Mouse (Mus musculus): ENCODE results near the gene Wfdc21. TPM values are rescaled to one million over a fixed set of nuclear protein-coding genes. Genes with fewer than 3 reads are reported as not detected.
A peak's percentile ranks its signal among the peaks of the same experiment; 100 is the strongest.

Gene Wfdc21
- polyA plus RNA-seq, 1 experiment from 2014 or later, result 1.4 TPM

DNA sequence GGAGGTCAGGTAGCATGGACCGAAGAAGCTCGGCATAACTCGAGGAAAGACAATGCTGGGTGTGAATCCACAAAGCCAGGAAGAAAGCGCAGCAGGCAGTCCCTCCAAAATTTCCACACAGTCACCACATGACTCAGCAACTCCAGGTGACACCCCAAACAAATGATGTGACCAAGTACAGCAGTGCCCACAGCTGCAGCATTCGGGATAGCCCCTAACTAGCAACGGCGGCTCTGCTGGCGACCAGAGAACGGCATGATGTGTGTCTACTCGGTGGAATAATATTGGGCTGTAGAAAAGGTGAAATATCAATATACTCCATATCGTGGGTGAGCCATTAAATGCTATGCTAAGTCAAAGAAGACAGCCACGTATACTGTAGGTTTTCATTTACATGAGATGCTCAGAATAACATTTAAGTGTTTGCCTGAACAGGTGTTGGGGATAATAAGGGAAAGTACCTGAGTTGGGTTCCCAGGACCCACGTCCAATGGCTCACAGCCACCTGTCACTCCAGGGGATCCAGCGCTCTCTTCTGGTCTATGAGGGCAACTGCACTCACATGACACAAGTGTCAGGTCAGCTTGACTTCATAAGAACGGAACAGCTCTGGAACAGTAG lies 40.8 kb downstream of the Wfdc21 start:
- Histone ChIP-seq H3K9ac (ENCODE audit: low read depth, low read length) (no peak overlapping the region), H3K27me3 (replicated peaks; ENCODE audit: control insufficient read depth, insufficient read depth, low read length) (no peaks in the 10 kb centered on the region), H3K4me1 (ENCODE audit: control insufficient read depth, insufficient read depth, low read length) (no peaks in the 10 kb centered on the region), H3K9me3 (ENCODE audit: control insufficient read depth, low read length) (no peaks in the 10 kb centered on the region), H3K4me3 (ENCODE audit: low read depth, low read length) (no peak overlapping the region), H3K36me3 (ENCODE audit: control insufficient read depth, insufficient read depth, low read length) (peaks cover 13% of the 10 kb centered on the region; the same call in 1 of the 2 replicates), H3K4me2 (ENCODE audit: low read depth, low read length) (no peak overlapping the region), H3K27ac (replicated peaks; ENCODE audit: low read depth, low read length) (no peak overlapping the region)
- no peak for DNase-seq (ENCODE audit: low spot score)
- no peak for ATAC-seq (ENCODE audit: low read depth)
- WGBS, result 84% methylated on average over 15 of the region's 15 CpGs

DNA sequence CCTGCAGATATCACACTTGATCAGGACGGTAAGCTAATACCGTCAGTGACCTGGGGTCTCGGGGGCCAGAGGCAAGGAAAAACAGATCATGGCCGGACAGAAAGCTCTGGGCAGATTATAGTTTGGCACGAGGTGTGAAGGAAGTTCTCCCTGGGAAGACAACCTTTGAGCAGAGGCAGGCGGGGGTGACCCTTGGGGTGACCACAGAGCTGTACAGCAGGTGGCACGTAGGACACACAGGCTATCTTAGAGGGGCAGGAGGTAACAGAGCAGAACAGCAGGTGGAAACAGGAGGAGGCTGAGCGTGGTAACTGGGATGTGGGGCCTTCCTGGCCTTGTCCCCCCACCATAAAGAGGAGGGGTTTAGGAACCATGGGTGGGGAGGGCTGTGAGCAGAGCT lies 41.6 kb downstream of the Wfdc21 start:
- no peaks in the 10 kb centered on the region for H3K9me3 ChIP-seq (ENCODE audit: control insufficient read depth, low read length)
- no peaks in the 10 kb centered on the region for H3K27me3 ChIP-seq (replicated peaks; ENCODE audit: control insufficient read depth, insufficient read depth, low read length)
- no peak overlapping the region for H3K27ac ChIP-seq (replicated peaks; ENCODE audit: low read depth, low read length)
- WGBS, result 70% methylated on average over 8 of the region's 8 CpGs
- H3K36me3 ChIP-seq (ENCODE audit: control insufficient read depth, insufficient read depth, low read length), result peaks cover 4% of the 10 kb centered on the region; the same call in 1 of the 2 replicates
- ATAC-seq (ENCODE audit: low read depth) (no peak), DNase-seq (ENCODE audit: low spot score) (no peak)
- H3K4me2 ChIP-seq (ENCODE audit: low read depth, low read length), result no peak overlapping the region
- no peak overlapping the region for H3K9ac ChIP-seq (ENCODE audit: low read depth, low read length)
- H3K4me3 ChIP-seq (ENCODE audit: low read depth, low read length), result no peak overlapping the region
- H3K4me1 ChIP-seq (ENCODE audit: control insufficient read depth, insufficient read depth, low read length), result no peaks in the 10 kb centered on the region

DNA sequence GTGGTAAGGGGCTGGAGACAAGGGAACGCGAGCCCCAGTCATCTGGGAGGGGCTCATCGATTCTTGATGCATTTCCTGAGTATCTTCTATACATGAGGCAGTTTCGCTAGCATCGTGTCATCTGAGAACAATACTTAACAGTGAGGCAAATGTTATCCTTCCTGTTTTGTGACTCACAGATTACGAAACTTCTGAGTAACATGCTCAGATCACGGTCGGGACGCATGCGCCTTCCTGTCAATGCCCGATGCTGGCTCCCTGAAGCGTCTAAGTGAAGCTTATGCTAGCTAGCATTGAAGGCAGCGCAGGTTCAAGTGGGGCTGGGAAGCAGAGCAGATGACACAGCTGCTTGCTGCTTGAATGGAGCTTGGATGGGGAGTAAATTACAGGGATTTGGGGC lies 42.5 kb downstream of the Wfdc21 start:
- ATAC-seq (ENCODE audit: low read depth) (no peak), DNase-seq (ENCODE audit: low spot score) (peak; percentile 59)
- Histone ChIP-seq H3K9me3 (ENCODE audit: control insufficient read depth, low read length) (no peaks in the 10 kb centered on the region), H3K4me3 (ENCODE audit: low read depth, low read length) (no peak overlapping the region), H3K9ac (ENCODE audit: low read depth, low read length) (no peak overlapping the region), H3K36me3 (ENCODE audit: control insufficient read depth, insufficient read depth, low read length) (no peaks in the 10 kb centered on the region), H3K27me3 (replicated peaks; ENCODE audit: control insufficient read depth, insufficient read depth, low read length) (no peaks in the 10 kb centered on the region), H3K4me1 (ENCODE audit: control insufficient read depth, insufficient read depth, low read length) (no peaks in the 10 kb centered on the region), H3K27ac (replicated peaks; ENCODE audit: low read depth, low read length) (no peak overlapping the region), H3K4me2 (ENCODE audit: low read depth, low read length) (no peak overlapping the region)
- 59% methylated on average over 13 of the region's 13 CpGs for WGBS

DNA sequence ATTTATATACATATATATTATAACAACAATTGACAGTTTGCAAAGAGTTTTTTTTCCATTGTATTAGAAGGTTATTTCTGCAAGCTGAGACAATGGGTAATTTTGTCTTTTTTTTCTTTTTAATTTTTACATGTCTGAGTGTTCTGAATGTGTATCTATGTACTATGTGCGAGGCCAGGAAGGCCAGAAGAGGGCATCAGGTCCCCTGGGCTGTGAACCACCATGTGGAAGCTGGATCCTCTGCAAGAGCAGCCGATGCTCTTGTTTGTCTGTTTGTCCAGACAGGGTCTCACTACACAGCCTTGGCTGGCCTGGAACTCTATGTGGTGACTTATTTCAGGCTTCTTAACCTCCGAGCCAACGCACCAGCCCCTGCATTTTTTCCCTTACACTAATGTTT lies 44.4 kb downstream of the Wfdc21 start:
- 61% methylated on average over 4 of the region's 4 CpGs for WGBS
- no peaks in the 10 kb centered on the region for H3K4me1 ChIP-seq (ENCODE audit: control insufficient read depth, insufficient read depth, low read length)
- ATAC-seq (ENCODE audit: low read depth) (no peak), DNase-seq (ENCODE audit: low spot score) (no peak)
- no peaks in the 10 kb centered on the region for H3K36me3 ChIP-seq (ENCODE audit: control insufficient read depth, insufficient read depth, low read length)
- no peak overlapping the region for H3K27ac ChIP-seq (replicated peaks; ENCODE audit: low read depth, low read length)
- no peaks in the 10 kb centered on the region for H3K27me3 ChIP-seq (replicated peaks; ENCODE audit: control insufficient read depth, insufficient read depth, low read length)
- no peak overlapping the region for H3K4me3 ChIP-seq (ENCODE audit: low read depth, low read length)
- H3K4me2 ChIP-seq (ENCODE audit: low read depth, low read length), result no peak overlapping the region
- H3K9me3 ChIP-seq (ENCODE audit: control insufficient read depth, low read length), result no peaks in the 10 kb centered on the region
- no peak overlapping the region for H3K9ac ChIP-seq (ENCODE audit: low read depth, low read length)

DNA sequence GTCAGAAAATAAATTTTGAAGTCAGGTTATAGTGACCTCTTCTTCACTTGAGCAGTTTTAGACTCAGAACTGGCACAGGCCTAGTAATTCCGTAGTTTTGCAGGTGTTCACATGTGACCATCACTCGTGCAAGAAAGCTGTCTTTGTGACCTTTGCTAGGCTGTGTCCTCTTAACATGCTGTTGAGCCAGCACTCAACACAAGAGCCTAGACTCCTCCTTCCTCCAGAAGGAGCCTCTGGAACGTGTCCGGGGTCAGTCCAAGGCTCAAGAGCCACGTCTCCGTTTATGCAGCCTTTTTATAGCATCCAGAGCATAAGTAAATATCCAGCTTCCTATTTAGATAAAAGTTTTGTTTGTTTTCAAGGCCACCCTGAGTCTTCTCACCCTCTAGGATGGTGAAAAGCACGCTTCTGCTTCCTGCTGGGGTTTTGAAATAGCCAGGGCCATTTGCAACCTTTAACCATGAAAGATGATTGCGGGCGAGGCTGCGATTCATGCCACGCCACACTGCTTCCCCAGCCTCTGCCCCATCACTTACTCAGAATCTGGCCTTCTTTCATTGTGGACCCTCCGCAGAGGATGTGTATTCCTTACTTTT lies 45.7 kb downstream of the Wfdc21 start:
- Histone ChIP-seq H3K9ac (ENCODE audit: low read depth, low read length) (no peak overlapping the region), H3K27ac (replicated peaks; ENCODE audit: low read depth, low read length) (no peak overlapping the region), H3K27me3 (replicated peaks; ENCODE audit: control insufficient read depth, insufficient read depth, low read length) (no peaks in the 10 kb centered on the region), H3K36me3 (ENCODE audit: control insufficient read depth, insufficient read depth, low read length) (no peaks in the 10 kb centered on the region), H3K4me3 (ENCODE audit: low read depth, low read length) (no peak overlapping the region), H3K9me3 (ENCODE audit: control insufficient read depth, low read length) (no peaks in the 10 kb centered on the region), H3K4me1 (ENCODE audit: control insufficient read depth, insufficient read depth, low read length) (no peaks in the 10 kb centered on the region), H3K4me2 (ENCODE audit: low read depth, low read length) (no peak overlapping the region)
- WGBS, result 83% methylated on average over 12 of the region's 12 CpGs
- ATAC-seq (ENCODE audit: low read depth) (no peak), DNase-seq (ENCODE audit: low spot score) (no peak)

DNA sequence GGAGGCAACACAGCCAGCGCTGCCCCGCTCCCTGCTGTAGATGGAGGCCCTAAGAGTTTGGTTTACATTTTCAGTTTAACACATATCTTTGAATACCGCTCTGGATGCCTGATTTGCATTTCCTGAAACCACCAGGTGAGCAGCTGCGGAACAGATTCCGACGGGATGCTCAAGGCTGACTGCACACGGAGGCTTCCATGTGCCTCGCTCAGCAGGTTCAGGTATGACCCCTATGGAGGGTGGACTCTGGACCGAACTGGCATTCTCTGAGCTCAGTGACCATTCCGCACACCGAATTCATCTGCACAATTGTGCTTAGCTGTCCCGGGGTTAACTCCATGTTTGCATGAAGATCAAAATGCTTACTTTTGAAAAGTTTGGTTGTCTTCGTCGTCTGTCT lies 46.5 kb downstream of the Wfdc21 start:
- DNase-seq (ENCODE audit: low spot score) (no peak), ATAC-seq (ENCODE audit: low read depth) (no peak)
- Histone ChIP-seq H3K4me3 (ENCODE audit: low read depth, low read length) (no peak overlapping the region), H3K27ac (replicated peaks; ENCODE audit: low read depth, low read length) (no peak overlapping the region), H3K4me1 (ENCODE audit: control insufficient read depth, insufficient read depth, low read length) (no peaks in the 10 kb centered on the region), H3K9me3 (ENCODE audit: control insufficient read depth, low read length) (no peaks in the 10 kb centered on the region), H3K9ac (ENCODE audit: low read depth, low read length) (no peak overlapping the region), H3K4me2 (ENCODE audit: low read depth, low read length) (no peak overlapping the region), H3K36me3 (ENCODE audit: control insufficient read depth, insufficient read depth, low read length) (no peaks in the 10 kb centered on the region), H3K27me3 (replicated peaks; ENCODE audit: control insufficient read depth, insufficient read depth, low read length) (no peaks in the 10 kb centered on the region)
- WGBS, result 79% methylated on average over 14 of the region's 14 CpGs

DNA sequence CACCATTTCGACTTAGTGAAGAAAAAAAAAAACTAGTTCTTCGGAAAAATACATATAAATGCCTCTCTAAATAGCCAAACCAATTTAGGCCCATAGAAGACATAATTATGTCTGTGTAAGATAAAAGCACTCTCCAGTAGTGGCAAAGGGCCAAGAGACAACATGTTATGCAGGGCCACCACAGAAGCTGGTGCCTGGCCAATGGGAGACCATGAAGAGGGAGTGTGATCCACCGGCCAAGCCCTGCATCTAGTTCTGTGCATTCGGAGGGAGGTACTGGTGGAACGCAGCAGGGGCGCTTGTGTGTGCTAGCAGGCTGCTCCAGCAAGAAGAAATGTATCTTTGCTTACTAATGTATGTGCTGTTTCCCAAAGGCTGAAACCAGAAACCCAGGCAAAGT lies 49.4 kb downstream of the Wfdc21 start:
- no peaks in the 10 kb centered on the region for H3K27me3 ChIP-seq (replicated peaks; ENCODE audit: control insufficient read depth, insufficient read depth, low read length)
- no peaks in the 10 kb centered on the region for H3K9me3 ChIP-seq (ENCODE audit: control insufficient read depth, low read length)
- no peak overlapping the region for H3K4me3 ChIP-seq (ENCODE audit: low read depth, low read length)
- no peaks in the 10 kb centered on the region for H3K4me1 ChIP-seq (ENCODE audit: control insufficient read depth, insufficient read depth, low read length)
- DNase-seq (ENCODE audit: low spot score) (peak; percentile 65), ATAC-seq (ENCODE audit: low read depth) (peak; percentile 67; the same call in 1 of the 2 replicates)
- no peak overlapping the region for H3K27ac ChIP-seq (replicated peaks; ENCODE audit: low read depth, low read length)
- WGBS, result 65% methylated on average over 6 of the region's 6 CpGs
- no peak overlapping the region for H3K9ac ChIP-seq (ENCODE audit: low read depth, low read length)
- no peak overlapping the region for H3K4me2 ChIP-seq (ENCODE audit: low read depth, low read length)
- no peaks in the 10 kb centered on the region for H3K36me3 ChIP-seq (ENCODE audit: control insufficient read depth, insufficient read depth, low read length)

DNA sequence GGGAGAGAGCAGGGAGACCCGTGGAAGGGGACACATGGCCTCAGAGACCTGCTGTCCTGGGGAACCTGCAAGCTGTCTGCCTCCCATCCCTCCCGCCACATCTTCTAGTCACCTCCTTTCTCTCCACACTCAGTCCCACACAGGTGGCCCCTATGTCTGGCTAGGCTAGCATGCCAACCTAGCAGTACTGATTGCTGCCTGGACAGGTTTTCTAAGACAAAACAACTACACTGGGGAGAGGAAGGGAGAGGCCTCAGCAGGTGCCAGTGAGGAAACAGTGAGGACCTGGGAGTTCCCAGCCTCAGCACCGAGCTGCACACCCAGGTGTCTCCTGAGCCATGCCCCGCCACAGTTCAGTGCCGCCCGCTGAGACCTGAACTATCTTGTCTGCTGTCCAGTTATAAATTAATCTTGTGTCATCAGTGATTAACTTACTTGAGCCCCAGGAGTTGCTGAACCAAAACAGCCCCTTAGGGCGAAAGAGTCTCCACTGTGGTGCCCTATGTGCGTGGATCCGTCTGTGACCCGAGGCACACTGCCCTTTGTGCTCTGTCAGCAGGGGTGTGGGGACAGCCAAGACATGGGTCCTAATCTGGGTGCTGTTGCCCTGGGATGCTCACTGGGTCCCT lies 50.4 kb downstream of the Wfdc21 start:
- Histone ChIP-seq H3K9ac (ENCODE audit: low read depth, low read length) (no peak overlapping the region), H3K4me2 (ENCODE audit: low read depth, low read length) (no peak overlapping the region), H3K36me3 (ENCODE audit: control insufficient read depth, insufficient read depth, low read length) (no peaks in the 10 kb centered on the region), H3K4me3 (ENCODE audit: low read depth, low read length) (no peak overlapping the region), H3K27ac (replicated peaks; ENCODE audit: low read depth, low read length) (no peak overlapping the region), H3K27me3 (replicated peaks; ENCODE audit: control insufficient read depth, insufficient read depth, low read length) (no peaks in the 10 kb centered on the region), H3K9me3 (ENCODE audit: control insufficient read depth, low read length) (no peaks in the 10 kb centered on the region), H3K4me1 (ENCODE audit: control insufficient read depth, insufficient read depth, low read length) (no peaks in the 10 kb centered on the region)
- no peak for ATAC-seq (ENCODE audit: low read depth)
- 79% methylated on average over 10 of the region's 10 CpGs for WGBS
- no peak for DNase-seq (ENCODE audit: low spot score)
